Comparison of ENCODE assay signal across 9 mouse cellular contexts in the genomic region with DNA sequence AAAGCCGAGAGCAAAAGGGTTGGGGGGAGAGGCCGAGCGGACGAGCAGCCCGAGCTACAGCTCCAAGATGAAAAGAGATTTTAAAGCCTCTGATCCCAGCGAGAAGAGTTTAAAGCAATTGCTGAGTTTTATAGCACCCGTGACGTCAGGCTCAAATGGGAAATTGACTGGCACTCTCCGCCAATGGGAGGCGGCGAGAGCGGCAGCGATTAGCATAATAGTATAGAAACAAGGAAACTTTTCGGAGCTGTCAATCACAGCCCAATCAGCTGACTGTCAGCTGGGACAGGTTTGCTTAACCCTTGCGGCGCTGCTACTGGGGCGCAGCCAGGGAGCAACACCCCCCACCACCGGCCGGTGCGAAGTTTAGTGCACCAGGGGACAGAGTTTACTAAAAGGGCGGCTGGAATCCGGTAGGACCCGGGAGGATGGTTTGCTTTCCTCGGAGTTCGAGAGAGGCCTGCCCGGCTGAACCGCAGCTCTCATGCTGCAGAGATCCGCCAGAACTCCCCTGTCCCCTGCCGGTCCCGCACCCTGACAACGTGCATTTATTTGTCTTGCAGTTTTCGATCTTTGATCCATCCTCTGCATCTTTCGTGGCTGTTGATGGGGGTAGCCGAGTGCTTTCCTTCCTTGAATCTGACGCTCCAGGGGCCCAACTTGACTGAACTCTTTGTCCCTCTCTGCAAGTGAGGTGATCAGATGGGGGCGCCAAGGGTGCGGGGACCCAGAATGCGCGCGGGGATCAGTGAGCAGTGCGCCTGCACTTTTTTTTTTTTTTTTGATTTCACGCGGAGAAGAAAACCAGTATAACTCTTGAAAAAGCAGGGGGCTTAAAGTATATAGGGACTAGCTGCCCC. TPM values are rescaled to one million over a fixed set of nuclear protein-coding genes. Genes with fewer than 3 reads are reported as not detected.
DNase-seq lines count a peak whose midpoint lies in the region; ATAC-seq and TF ChIP-seq lines count a peak whose summit lies in the region.
"Had no signal": no experiment of that assay in that cellular context is flagged by ENCODE, and none has a peak within 500 bp of the region (broad histone marks: within the 10 kb centered on the region; RNA-seq: fewer than 3 reads in every experiment).

Gene Maf, minus strand, starts transcription at position 64 of the 860 bp plus-strand sequence.

- peak within 1 kb of the TSS; percentile 97 for H3K4me2 ChIP-seq in heart, embryonic 14.5 days (ENCODE audit: low read length)
- peak within 1 kb of the TSS; percentile 79 for H3K4me2 ChIP-seq in liver, embryonic 11.5 days
- peak within 1 kb of the TSS; percentile 91 for H3K4me2 ChIP-seq in myocyte (ENCODE audit: low read depth)

- H3K4me3 ChIP-seq in forebrain, embryonic 10.5 days = peak within 1 kb of the TSS; percentile 72
- peak within 1 kb of the TSS; percentile 59 to 70 for H3K4me3 ChIP-seq in heart, embryonic 14.5 days (ENCODE audit: control insufficient read depth in 1 of 2, insufficient read depth in 1 of 2, low read depth in 1 of 2, low read length in 2 of 2)
- H3K4me3 ChIP-seq in liver, embryonic 11.5 days (ENCODE audit: low read depth, low read length) = peak within 1 kb of the TSS; percentile 66
- peak within 1 kb of the TSS; percentile 40 for H3K4me3 ChIP-seq in myocyte

- DNase-seq in 416B (ENCODE audit: low read depth) = peak; percentile 35
- peak; percentile 61 for DNase-seq in brain, embryonic 18.5 days (ENCODE audit: low read depth, low spot score)
- DNase-seq in forebrain, embryonic 10.5 days (ENCODE audit: extremely low spot score, low spot score) = peak; percentile 85
- peak; percentile 94 for DNase-seq in kidney, postnatal 10 days
- DNase-seq in liver, embryonic 11.5 days (ENCODE audit: low spot score) = peak; percentile 75
- peak; percentile 92 for DNase-seq in splenic B cell, adult 2 months (ENCODE audit: low read depth, low spot score)

- no peaks in the 10 kb centered on the region for H3K9me3 ChIP-seq in forebrain, embryonic 10.5 days
- no peaks in the 10 kb centered on the region for H3K9me3 ChIP-seq in heart, embryonic 14.5 days (ENCODE audit: control insufficient read depth, low read length)
- H3K9me3 ChIP-seq in liver, embryonic 11.5 days (ENCODE audit: control insufficient read depth, low read length) = no peaks in the 10 kb centered on the region

- peak; percentile 73 for ATAC-seq in heart, embryonic 14.5 days (ENCODE audit: insufficient number of reproducible peaks, insufficient read depth, low FRiP score, low read depth)
- ATAC-seq in liver, embryonic 11.5 days (replicated peaks; ENCODE audit: low FRiP score) = peak; percentile 72

- no peaks in the 10 kb centered on the region for H3K36me3 ChIP-seq in forebrain, embryonic 10.5 days (replicated peaks)
- H3K36me3 ChIP-seq in heart, embryonic 14.5 days (ENCODE audit: control insufficient read depth, insufficient read depth, low read length) = no peaks in the 10 kb centered on the region
- H3K36me3 ChIP-seq in liver, embryonic 11.5 days (ENCODE audit: control insufficient read depth, insufficient read depth, low read length) = no peaks in the 10 kb centered on the region
- H3K36me3 ChIP-seq in myocyte (ENCODE audit: control insufficient read depth, insufficient read depth) = no peaks in the 10 kb centered on the region
- no peaks in the 10 kb centered on the region; the same call in 1 of the 2 replicates for H3K36me3 ChIP-seq in splenic B cell, adult 2 months (ENCODE audit: control insufficient read depth, insufficient read depth, low read length, poor library complexity, severe bottlenecking)
- H3K36me3 ChIP-seq: G1E had no signal

- H3K4me1 ChIP-seq in forebrain, embryonic 10.5 days = peaks cover 45% of the 10 kb centered on the region
- peaks cover 2 to 7% of the 10 kb centered on the region in 2 experiments; a peak in 2 of 4 replicates for H3K4me1 ChIP-seq in heart, embryonic 14.5 days (ENCODE audit: control insufficient read depth in 2 of 2, insufficient read depth in 2 of 2, low read length in 2 of 2)
- H3K4me1 ChIP-seq in liver, embryonic 11.5 days (replicated peaks; ENCODE audit: control insufficient read depth, insufficient read depth, low read length) = no peaks in the 10 kb centered on the region; the same call in none of the 2 replicates

- WGBS in forebrain, embryonic 10.5 days = under 1% methylated on average over 43 of the region's 43 CpGs
- under 1% methylated on average over 43 of the region's 43 CpGs for WGBS in heart, embryonic 14.5 days
- WGBS in liver, embryonic 11.5 days = under 1% methylated on average over 43 of the region's 43 CpGs

- no peaks in the 10 kb centered on the region for H3K79me2 ChIP-seq in myocyte (ENCODE audit: control insufficient read depth, insufficient read depth)

- peaks cover 55% of the 10 kb centered on the region for H3K27me3 ChIP-seq in forebrain, embryonic 10.5 days (ENCODE audit: poor library complexity, severe bottlenecking)
- H3K27me3 ChIP-seq in heart, embryonic 14.5 days (ENCODE audit: control insufficient read depth, insufficient read depth, low read length) = peaks cover 21% of the 10 kb centered on the region
- peaks cover 29% of the 10 kb centered on the region for H3K27me3 ChIP-seq in liver, embryonic 11.5 days (replicated peaks; ENCODE audit: control insufficient read depth, insufficient read depth, low read length)
- H3K27me3 ChIP-seq in myocyte (ENCODE audit: control insufficient read depth, insufficient read depth, insufficient read length) = no peaks in the 10 kb centered on the region
- peaks cover 1% of the 10 kb centered on the region for H3K27me3 ChIP-seq in splenic B cell, adult 2 months (ENCODE audit: control insufficient read depth, insufficient read depth, low read length, poor library complexity, severe bottlenecking)

- peak; percentile 27 for TF ChIP-seq POLR2A in myocyte (IDR thresholded peaks at IDR 0.05; ENCODE audit: insufficient read length, low read depth)

- peak within 1 kb of the TSS; percentile 78 for H3ac ChIP-seq in myocyte (ENCODE audit: control insufficient read depth, insufficient read length)

- H3K27ac ChIP-seq in forebrain, embryonic 10.5 days = peak within 1 kb of the TSS; percentile 87
- peak within 1 kb of the TSS; percentile 66 to 76 for H3K27ac ChIP-seq in heart, embryonic 14.5 days (replicated peaks in 1 of 2; ENCODE audit: control insufficient read depth in 1 of 2, insufficient read depth in 1 of 2, low read depth in 2 of 2, low read length in 2 of 2)
- H3K27ac ChIP-seq in liver, embryonic 11.5 days (ENCODE audit: low read depth, low read length) = peak within 1 kb of the TSS; percentile 68; the same call in 1 of the 2 replicates

- peak within 1 kb of the TSS; percentile 61 for H3K9ac ChIP-seq in heart, embryonic 14.5 days (ENCODE audit: low read length)
- H3K9ac ChIP-seq in liver, embryonic 11.5 days (ENCODE audit: low read depth, low read length) = peak within 1 kb of the TSS; percentile 64

TF ChIP-seq in myocyte, 11 proteins besides CTCF, POLR2A, EP300 and RAD21:
- TF ChIP-seq TCF3 (IDR thresholded peaks at IDR 0.05; ENCODE audit: insufficient read length, low read depth) (no peak), MYOD1 (IDR thresholded peaks at IDR 0.05; ENCODE audit: control insufficient read depth in 1 of 3, insufficient read length in 2 of 3, low read depth in 2 of 3) (peak in 2 of 3 experiments; percentile 17 to 55), MAX (IDR thresholded peaks at IDR 0.05; ENCODE audit: low read depth) (no peak), REST (IDR thresholded peaks at IDR 0.05; ENCODE audit: insufficient read depth, insufficient read length) (no peak), CEBPB (IDR thresholded peaks at IDR 0.05; ENCODE audit: insufficient read depth, poor library complexity, severe bottlenecking) (no peak), E2F4 (IDR thresholded peaks at IDR 0.05; ENCODE audit: insufficient read depth) (no peak), MYOG (IDR thresholded peaks at IDR 0.05; ENCODE audit: control insufficient read depth in 1 of 3, insufficient read depth in 1 of 3, insufficient read length in 2 of 3, low read depth in 2 of 3) (no peak), POLR2AphosphoS2 (IDR thresholded peaks at IDR 0.05; ENCODE audit: insufficient read length, low read depth) (no peak), TCF12 (IDR thresholded peaks at IDR 0.05; ENCODE audit: insufficient read depth, poor library complexity, severe bottlenecking) (no peak), USF1 (IDR thresholded peaks at IDR 0.05; ENCODE audit: low read depth) (peak; percentile 71)

RNA-seq across cellular contexts. Expression of gene Maf, which starts in this region (rescaled TPM):
- 2.0 and 2.1 TPM in 2 replicates for polyA plus RNA-seq in forebrain, embryonic 10.5 days (2016; fragmentation: Nextera tagmentation; extraction: Ambion mirVana)
- 3.1 and 3.9 TPM in 2 replicates for polyA plus RNA-seq in heart, embryonic 14.5 days (2014; fragmentation: Nextera tagmentation; extraction: Ambion mirVana)
- polyA plus RNA-seq in liver, embryonic 11.5 days (2014; fragmentation: Nextera tagmentation; extraction: Ambion mirVana) = 3.8 and 4.9 TPM in 2 replicates
- 3.7 TPM for polyA plus RNA-seq in myocyte (2012; fragmentation: generic; extraction: Trizol)
- polyA plus RNA-seq: G1E had no signal

Comparison
In these comparisons a context has a peak if more than half of its experiments do, and no peak if none do; other contexts are left out.
1. Peak in every context shown above with its lines: DNase-seq, ATAC-seq, H3K4me3 ChIP-seq and H3K27ac ChIP-seq.
2. DNase-seq: peak in every context shown above with its lines; median percentile 94 in kidney, postnatal 10 days; 92 in splenic B cell, adult 2 months; 85 in forebrain, embryonic 10.5 days; 75 in liver, embryonic 11.5 days; 61 in brain, embryonic 18.5 days; 35 in 416B.